Mouse (Mus musculus): ENCODE results near the gene Pcdh20. TPM values are rescaled to one million over a fixed set of nuclear protein-coding genes. Genes with fewer than 3 reads are reported as not detected.

Pcdh20 gene
- polyA plus RNA-seq (2012; rRNA removed), result 4.5 and 5.0 TPM in 2 replicates

DNA sequence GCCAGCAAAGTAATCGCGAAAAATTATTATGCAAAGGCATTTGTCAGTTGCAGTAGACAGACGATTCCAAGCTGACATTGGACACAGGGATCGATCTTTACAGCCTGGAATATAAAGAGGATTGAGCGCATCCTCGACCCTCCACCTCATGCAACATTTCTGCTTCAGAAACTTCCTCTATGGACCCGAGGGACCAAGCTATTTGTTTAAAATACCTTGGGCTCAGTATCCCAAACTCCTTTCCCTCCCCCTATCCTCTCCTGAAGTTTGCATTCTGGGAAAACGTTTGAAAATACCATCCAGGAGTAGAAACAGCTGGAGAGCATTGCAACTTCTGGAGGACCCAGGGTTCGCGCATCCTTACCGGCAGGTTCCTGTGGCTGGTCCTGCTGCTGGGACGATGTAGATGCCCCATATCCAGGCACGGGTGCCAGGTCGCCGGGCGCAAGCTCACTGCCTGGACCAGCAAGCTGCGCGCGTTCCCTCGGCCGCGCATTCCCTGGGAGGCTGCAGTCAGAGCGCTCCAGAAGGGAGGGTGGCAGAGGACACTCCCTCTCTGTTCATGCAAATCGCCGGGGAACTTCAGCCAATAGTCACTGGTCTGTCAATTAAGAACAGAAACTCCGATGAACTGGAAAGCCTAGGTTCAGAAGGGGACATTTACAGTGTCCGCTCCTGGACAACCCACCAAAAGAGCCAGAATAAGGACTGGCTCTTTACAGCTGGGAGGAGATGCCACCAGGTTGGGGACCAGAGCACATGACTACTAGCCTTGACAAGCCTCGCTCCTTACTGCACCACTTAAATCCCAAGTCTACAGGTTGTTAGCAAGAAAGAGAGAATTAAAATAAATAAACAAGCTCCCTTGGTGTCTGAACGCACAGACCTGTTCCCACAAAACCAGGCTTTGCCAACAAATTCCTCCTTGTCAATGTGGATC is at the start of gene Pcdh20:
Gene Pcdh20, minus strand, starts transcription at position 902 of the 940 bp plus-strand sequence.
- TF ChIP-seq POLR2A (IDR thresholded peaks at IDR 0.05; ENCODE audit: borderline replicate concordance, insufficient read depth, low read length) (no peak), CTCF (IDR thresholded peaks at IDR 0.05; ENCODE audit: borderline replicate concordance, insufficient read depth, low read depth, low read length) (no peak)
- Histone ChIP-seq H3K4me3 (replicated peaks; ENCODE audit: insufficient read depth, low read depth, low read length) (peak within 1 kb of the TSS; percentile 28), H3K27me3 (ENCODE audit: control insufficient read depth, insufficient read depth, low read length) (no peaks in the 10 kb centered on the region), H3K4me1 (ENCODE audit: control insufficient read depth, insufficient read depth, low read length) (no peaks in the 10 kb centered on the region), H3K27ac (ENCODE audit: insufficient read depth, low read length) (no peak within 1 kb of the TSS)
- WGBS, result 1% methylated on average over 29 of the region's 29 CpGs
- peak; percentile 18 to 20 for DNase-seq

DNA sequence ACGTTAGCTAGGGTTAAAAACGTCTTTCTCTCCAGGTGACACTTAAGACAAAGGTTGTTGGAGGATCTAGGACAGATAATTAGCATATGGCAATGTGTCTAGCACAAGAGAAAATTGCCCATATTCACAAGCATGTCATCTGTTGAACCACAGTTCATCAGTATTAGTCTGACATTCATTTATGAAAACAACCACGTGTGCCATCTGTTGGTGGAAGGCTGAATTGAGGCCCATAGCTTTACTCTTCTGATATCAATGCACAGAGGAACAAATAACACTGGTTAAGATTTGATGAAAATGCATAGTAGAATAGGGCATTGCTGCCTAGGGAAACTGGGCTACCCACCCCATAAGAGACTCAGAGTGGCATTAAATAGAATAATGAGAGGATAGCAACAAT is 8.7 kb upstream of the Pcdh20 start:
- no peak for TF ChIP-seq POLR2A (IDR thresholded peaks at IDR 0.05; ENCODE audit: borderline replicate concordance, insufficient read depth, low read length)
- no peak for TF ChIP-seq CTCF (IDR thresholded peaks at IDR 0.05; ENCODE audit: borderline replicate concordance, insufficient read depth, low read depth, low read length)
- Histone ChIP-seq H3K27me3 (ENCODE audit: control insufficient read depth, insufficient read depth, low read length) (no peaks in the 10 kb centered on the region), H3K27ac (ENCODE audit: insufficient read depth, low read length) (no peak overlapping the region), H3K4me1 (ENCODE audit: control insufficient read depth, insufficient read depth, low read length) (no peaks in the 10 kb centered on the region), H3K4me3 (replicated peaks; ENCODE audit: insufficient read depth, low read depth, low read length) (no peak overlapping the region)
- no peak for DNase-seq
- WGBS, result 33% methylated on average over 3 of the region's 3 CpGs

- TF ChIP-seq POLR2A (IDR thresholded peaks at IDR 0.05; ENCODE audit: borderline replicate concordance, insufficient read depth, low read length) (no peak), CTCF (IDR thresholded peaks at IDR 0.05; ENCODE audit: borderline replicate concordance, insufficient read depth, low read depth, low read length) (no peak)
- Histone ChIP-seq H3K27me3 (ENCODE audit: control insufficient read depth, insufficient read depth, low read length) (no peaks in the 10 kb centered on the region), H3K4me1 (ENCODE audit: control insufficient read depth, insufficient read depth, low read length) (no peaks in the 10 kb centered on the region), H3K4me3 (replicated peaks; ENCODE audit: insufficient read depth, low read depth, low read length) (no peak overlapping the region), H3K27ac (ENCODE audit: insufficient read depth, low read length) (no peak overlapping the region)
- WGBS, result 2% methylated on average over 9 of the region's 9 CpGs
- no peak for DNase-seq
These were observed 1.2 kb downstream of the Pcdh20 start for GRCm38 (mm10) chr14:88469956-88470355.

DNA sequence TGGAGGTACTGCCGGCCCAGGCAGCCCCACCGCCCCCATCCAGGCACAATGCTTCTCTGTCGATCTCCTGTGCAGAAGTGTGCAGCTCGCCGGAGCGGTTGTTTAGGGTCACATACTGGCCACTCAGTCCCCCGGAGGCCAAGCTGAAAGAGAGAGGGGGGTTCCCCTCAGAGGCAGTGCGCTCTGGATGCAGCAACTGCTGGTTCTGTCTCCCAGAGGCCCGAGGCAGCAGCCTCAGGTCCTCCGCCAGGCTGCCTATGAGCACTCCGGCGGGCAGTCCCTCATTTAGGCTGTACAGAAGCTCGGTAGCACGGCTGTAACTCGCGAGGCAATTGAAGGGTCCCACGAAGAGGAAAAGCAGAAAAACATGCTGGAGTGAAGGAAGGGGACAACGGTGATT is 1.8 kb downstream of the Pcdh20 start:
- TF ChIP-seq CTCF (IDR thresholded peaks at IDR 0.05; ENCODE audit: borderline replicate concordance, insufficient read depth, low read depth, low read length) (no peak), POLR2A (IDR thresholded peaks at IDR 0.05; ENCODE audit: borderline replicate concordance, insufficient read depth, low read length) (no peak)
- Histone ChIP-seq H3K4me3 (replicated peaks; ENCODE audit: insufficient read depth, low read depth, low read length) (no peak overlapping the region), H3K27ac (ENCODE audit: insufficient read depth, low read length) (no peak overlapping the region), H3K4me1 (ENCODE audit: control insufficient read depth, insufficient read depth, low read length) (no peaks in the 10 kb centered on the region), H3K27me3 (ENCODE audit: control insufficient read depth, insufficient read depth, low read length) (no peaks in the 10 kb centered on the region)
- WGBS, result 7% methylated on average over 18 of the region's 18 CpGs
- DNase-seq, result no peak

- Histone ChIP-seq H3K4me3 (replicated peaks; ENCODE audit: insufficient read depth, low read depth, low read length) (no peak overlapping the region), H3K27me3 (ENCODE audit: control insufficient read depth, insufficient read depth, low read length) (no peaks in the 10 kb centered on the region), H3K27ac (ENCODE audit: insufficient read depth, low read length) (no peak overlapping the region), H3K4me1 (ENCODE audit: control insufficient read depth, insufficient read depth, low read length) (no peaks in the 10 kb centered on the region)
- peak in 1 of 2 experiments; percentile 11 for DNase-seq
- TF ChIP-seq CTCF (IDR thresholded peaks at IDR 0.05; ENCODE audit: borderline replicate concordance, insufficient read depth, low read depth, low read length), result no peak
- WGBS, result 76% methylated on average over 1 of the region's 1 CpGs
These were observed 4.8 kb downstream of the Pcdh20 start for GRCm38 (mm10) chr14:88466416-88466815.

- no peaks in the 10 kb centered on the region for H3K4me1 ChIP-seq (ENCODE audit: control insufficient read depth, insufficient read depth, low read length)
- DNase-seq, result no peak
- no peak overlapping the region for H3K4me3 ChIP-seq (replicated peaks; ENCODE audit: insufficient read depth, low read depth, low read length)
- H3K27me3 ChIP-seq (ENCODE audit: control insufficient read depth, insufficient read depth, low read length), result no peaks in the 10 kb centered on the region
- no peak overlapping the region for H3K27ac ChIP-seq (ENCODE audit: insufficient read depth, low read length)
- TF ChIP-seq CTCF (IDR thresholded peaks at IDR 0.05; ENCODE audit: borderline replicate concordance, insufficient read depth, low read depth, low read length) (no peak), POLR2A (IDR thresholded peaks at IDR 0.05; ENCODE audit: borderline replicate concordance, insufficient read depth, low read length) (no peak)
- 33% methylated on average over 1 of the region's 1 CpGs for WGBS
These were observed 6.8 kb downstream of the Pcdh20 start for GRCm38 (mm10) chr14:88464356-88464755.

GRCm38 (mm10) chr14:88463357-88463756 is 7.8 kb downstream of the Pcdh20 start:
- Histone ChIP-seq H3K27ac (ENCODE audit: insufficient read depth, low read length) (no peak overlapping the region), H3K27me3 (ENCODE audit: control insufficient read depth, insufficient read depth, low read length) (no peaks in the 10 kb centered on the region), H3K4me1 (ENCODE audit: control insufficient read depth, insufficient read depth, low read length) (no peaks in the 10 kb centered on the region), H3K4me3 (replicated peaks; ENCODE audit: insufficient read depth, low read depth, low read length) (no peak overlapping the region)
- no peak for DNase-seq
- TF ChIP-seq POLR2A (IDR thresholded peaks at IDR 0.05; ENCODE audit: borderline replicate concordance, insufficient read depth, low read length), result no peak
- WGBS, result 65% methylated on average over 2 of the region's 2 CpGs

DNA sequence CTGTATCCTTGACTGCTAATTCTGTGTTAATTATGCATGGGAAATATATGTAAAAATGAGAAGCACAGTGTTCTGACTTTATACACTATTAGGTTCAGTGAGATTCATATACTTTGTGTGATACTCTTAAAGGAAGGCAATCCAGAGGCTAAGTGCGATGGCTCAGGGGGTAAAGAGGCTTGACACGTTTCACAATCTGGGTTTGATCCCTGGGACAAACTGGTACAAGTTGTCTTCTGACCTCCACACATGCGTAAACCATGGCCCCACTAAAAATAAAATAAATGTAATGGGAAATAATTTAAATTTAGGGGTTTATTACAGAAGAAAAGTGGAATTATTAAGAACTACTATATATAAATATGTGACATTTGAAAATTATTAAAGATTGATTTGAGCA is 8.3 kb downstream of the Pcdh20 start:
- Histone ChIP-seq H3K4me3 (replicated peaks; ENCODE audit: insufficient read depth, low read depth, low read length) (no peak overlapping the region), H3K4me1 (ENCODE audit: control insufficient read depth, insufficient read depth, low read length) (no peaks in the 10 kb centered on the region), H3K27ac (ENCODE audit: insufficient read depth, low read length) (no peak overlapping the region), H3K27me3 (ENCODE audit: control insufficient read depth, insufficient read depth, low read length) (no peaks in the 10 kb centered on the region)
- WGBS, result 78% methylated on average over 3 of the region's 3 CpGs
- no peak for TF ChIP-seq CTCF (IDR thresholded peaks at IDR 0.05; ENCODE audit: borderline replicate concordance, insufficient read depth, low read depth, low read length)
- TF ChIP-seq POLR2A (IDR thresholded peaks at IDR 0.05; ENCODE audit: borderline replicate concordance, insufficient read depth, low read length), result no peak
- DNase-seq, result no peak
